Mouse (Mus musculus) brain, adult 2 months (tissue): Measurements from ENCODE around the gene Stk24.

ENCODE experiments used
- DNase-seq: peaks from one replicate; pipeline ENCODE4 v3.0.0; 2011; ENCODE audit warnings: low read depth, low spot score

Stk24 gene

GRCm38 (mm10) chr14:121379116-121379826 lies 540 bp downstream of the Stk24 start:
- DNase-seq = peak; percentile 73

- no peak for DNase-seq
These were observed 1.3 kb downstream of the Stk24 start for GRCm38 (mm10) chr14:121378243-121379115.

- no peak for DNase-seq
These were observed 3.2 kb downstream of the Stk24 start for GRCm38 (mm10) chr14:121376566-121376965.

GRCm38 (mm10) chr14:121373901-121374300 lies 5.9 kb downstream of the Stk24 start:
- DNase-seq = no peak

GRCm38 (mm10) chr14:121373020-121373419 lies 6.8 kb downstream of the Stk24 start:
- DNase-seq = no peak

GRCm38 (mm10) chr14:121371911-121372820 lies 7.6 kb downstream of the Stk24 start:
- DNase-seq = no peak

GRCm38 (mm10) chr14:121369385-121369784 lies 10.4 kb downstream of the Stk24 start:
- DNase-seq = no peak

GRCm38 (mm10) chr14:121368108-121368705 lies 11.6 kb downstream of the Stk24 start:
- DNase-seq = no peak

- DNase-seq = peak; percentile 20
These were observed 13.7 kb downstream of the Stk24 start for GRCm38 (mm10) chr14:121365991-121366728.

GRCm38 (mm10) chr14:121365390-121365789 lies 14.4 kb downstream of the Stk24 start:
- no peak for DNase-seq

- DNase-seq = no peak
These were observed 15.5 kb downstream of the Stk24 start for GRCm38 (mm10) chr14:121364282-121364681.

GRCm38 (mm10) chr14:121361319-121362114 lies 18.3 kb downstream of the Stk24 start:
- peak; percentile 58 for DNase-seq

GRCm38 (mm10) chr14:121359850-121360249 lies 20.0 kb downstream of the Stk24 start:
- no peak for DNase-seq

GRCm38 (mm10) chr14:121359015-121359414 lies 20.8 kb downstream of the Stk24 start:
- no peak for DNase-seq

- DNase-seq = no peak
These were observed 21.5 kb downstream of the Stk24 start for GRCm38 (mm10) chr14:121358327-121358726.

- peak; percentile 70 for DNase-seq
These were observed 23.4 kb downstream of the Stk24 start for GRCm38 (mm10) chr14:121356336-121356862.

GRCm38 (mm10) chr14:121355732-121356131 lies 24.1 kb downstream of the Stk24 start:
- no peak for DNase-seq

- no peak for DNase-seq
These were observed 26.0 kb downstream of the Stk24 start for GRCm38 (mm10) chr14:121353648-121354377.

GRCm38 (mm10) chr14:121352744-121353143 lies 27.1 kb downstream of the Stk24 start:
- DNase-seq = no peak
